Mouse (Mus musculus): ENCODE measurements around the gene Ldlrap1. TPM values are rescaled to one million over a fixed set of nuclear protein-coding genes. Genes with fewer than 3 reads are reported as not detected.
A peak's percentile ranks its signal among the peaks of the same experiment; 100 is the strongest.
"Not testable (repeated sequence)": the region's sequence is repeated elsewhere in the genome, so short reads cannot be mapped to it uniquely, and the experiment has no call there.

The Ldlrap1 gene
- polyA plus RNA-seq, 1 experiment from 2014 or later, result 4.1 TPM

- H3K4me3 ChIP-seq, result no peak overlapping the region
- no peak overlapping the region for H3K9ac ChIP-seq
- no peaks in the 10 kb centered on the region for H3K9me3 ChIP-seq
- WGBS, result 32% methylated on average over 7 of the region's 7 CpGs
- peaks cover 19% of the 10 kb centered on the region for H3K36me3 ChIP-seq
- H3K4me2 ChIP-seq, result no peak overlapping the region
- H3K4me1 ChIP-seq (replicated peaks), result no peaks in the 10 kb centered on the region; the same call in 1 of the 2 replicates
- H3K27ac ChIP-seq, result 0 out of 2 replicates have a peak overlapping the region, but pooled peaks have one; percentile 23
- no peak for ATAC-seq (ENCODE audit: low FRiP score)
- no peaks in the 10 kb centered on the region for H3K27me3 ChIP-seq
These were observed 28.9 kb upstream of the Ldlrap1 start for GRCm38 (mm10) chr4:134796581-134797361.

DNA sequence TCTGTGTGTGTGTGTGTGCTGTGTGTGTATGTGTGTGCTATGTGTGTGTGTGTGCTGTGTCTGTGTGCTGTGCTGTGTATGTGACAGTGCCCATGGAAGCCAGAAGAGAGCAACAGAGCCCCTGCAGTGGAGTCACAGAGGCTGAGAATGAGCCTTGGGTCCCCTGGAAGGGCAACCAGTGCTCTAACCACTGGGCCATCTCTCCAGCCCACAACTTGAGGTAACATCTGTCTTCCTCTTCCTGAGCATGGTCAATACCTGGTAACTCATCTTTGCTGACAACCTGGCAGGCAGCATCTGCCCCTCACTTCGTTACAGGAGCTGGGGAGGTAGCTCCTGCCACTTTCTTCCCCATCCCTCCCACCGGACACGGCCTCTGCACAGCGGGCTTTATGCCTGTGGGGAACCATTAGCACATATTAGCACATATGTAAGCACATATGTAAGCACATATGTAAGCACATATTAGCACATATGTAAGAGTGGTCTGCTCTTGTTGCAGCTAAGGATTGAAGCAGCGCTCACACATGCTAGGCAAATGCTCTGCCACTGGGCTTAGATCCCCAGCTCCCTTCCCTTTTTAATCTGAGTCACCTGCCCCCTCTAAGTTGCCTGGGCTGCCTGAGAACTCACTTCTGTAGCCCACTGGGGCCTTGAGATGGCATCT lies 28.1 kb upstream of the Ldlrap1 start:
- Histone ChIP-seq H3K4me1 (replicated peaks) (no peaks in the 10 kb centered on the region; the same call in 1 of the 2 replicates), H3K27ac (no peak overlapping the region), H3K4me2 (no peak overlapping the region), H3K9me3 (no peaks in the 10 kb centered on the region), H3K9ac (no peak overlapping the region), H3K36me3 (peaks cover 11% of the 10 kb centered on the region), H3K4me3 (no peak overlapping the region), H3K27me3 (no peaks in the 10 kb centered on the region)
- WGBS, result 79% methylated on average over 5 of the region's 5 CpGs
- no peak for ATAC-seq (ENCODE audit: low FRiP score)

GRCm38 (mm10) chr4:134794959-134795358 lies 27.1 kb upstream of the Ldlrap1 start:
- H3K4me2 ChIP-seq; H3K4me3 ChIP-seq; H3K9ac ChIP-seq; H3K4me1 ChIP-seq (replicated peaks); H3K27me3 ChIP-seq; H3K9me3 ChIP-seq; H3K36me3 ChIP-seq; ATAC-seq (ENCODE audit: low FRiP score); H3K27ac ChIP-seq: not testable (repeated sequence)

DNA sequence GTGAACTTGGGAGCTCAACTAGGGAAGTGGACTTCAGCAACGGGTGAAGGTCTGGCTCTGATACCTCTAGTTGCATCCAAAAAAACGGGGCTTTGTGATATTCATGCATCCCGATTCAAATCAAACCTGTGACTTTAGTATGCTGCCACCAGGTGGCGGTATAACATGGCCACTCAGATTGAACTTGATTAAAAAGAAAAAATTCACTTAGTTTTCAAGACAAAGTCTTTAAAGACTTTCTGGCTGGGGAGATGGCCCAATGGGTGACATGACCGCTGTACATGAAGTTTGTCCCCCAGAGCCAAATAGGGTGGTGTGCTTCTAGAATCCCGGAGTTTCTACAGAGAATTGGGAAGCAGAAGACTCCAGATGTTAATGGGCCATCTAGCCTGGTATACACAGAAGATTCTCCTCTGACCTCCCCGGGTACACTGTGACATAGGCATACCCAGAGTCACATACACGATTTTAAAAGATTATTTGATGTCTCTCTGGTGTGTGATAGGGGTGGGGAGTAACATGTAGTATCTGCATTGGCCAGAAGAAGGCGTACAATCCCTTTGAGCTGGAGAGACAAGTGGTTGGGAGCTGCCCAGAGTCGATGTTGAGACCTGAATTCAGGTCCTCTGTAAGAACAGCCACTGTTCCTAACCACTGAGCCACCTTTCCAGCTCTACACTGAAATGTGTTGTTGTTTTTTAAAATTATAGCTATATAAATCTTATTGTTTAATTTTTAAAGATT lies 25.6 kb upstream of the Ldlrap1 start:
- Histone ChIP-seq H3K4me2 (no peak overlapping the region), H3K4me3 (no peak overlapping the region), H3K9me3 (no peaks in the 10 kb centered on the region), H3K36me3 (no peaks in the 10 kb centered on the region), H3K9ac (no peak overlapping the region), H3K4me1 (replicated peaks) (no peaks in the 10 kb centered on the region; the same call in 1 of the 2 replicates), H3K27ac (no peak overlapping the region), H3K27me3 (no peaks in the 10 kb centered on the region)
- 49% methylated on average over 10 of the region's 10 CpGs for WGBS
- no peak for ATAC-seq (ENCODE audit: low FRiP score)

- Histone ChIP-seq H3K4me1 (replicated peaks) (no peaks in the 10 kb centered on the region), H3K27me3 (no peaks in the 10 kb centered on the region), H3K4me2 (no peak overlapping the region), H3K36me3 (no peaks in the 10 kb centered on the region), H3K4me3 (no peak overlapping the region), H3K9me3 (no peaks in the 10 kb centered on the region), H3K9ac (no peak overlapping the region), H3K27ac (no peak overlapping the region)
- WGBS, result 50% methylated on average over 6 of the region's 6 CpGs
- no peak for ATAC-seq (ENCODE audit: low FRiP score)
These were observed 23.9 kb upstream of the Ldlrap1 start for GRCm38 (mm10) chr4:134791731-134792130.

DNA sequence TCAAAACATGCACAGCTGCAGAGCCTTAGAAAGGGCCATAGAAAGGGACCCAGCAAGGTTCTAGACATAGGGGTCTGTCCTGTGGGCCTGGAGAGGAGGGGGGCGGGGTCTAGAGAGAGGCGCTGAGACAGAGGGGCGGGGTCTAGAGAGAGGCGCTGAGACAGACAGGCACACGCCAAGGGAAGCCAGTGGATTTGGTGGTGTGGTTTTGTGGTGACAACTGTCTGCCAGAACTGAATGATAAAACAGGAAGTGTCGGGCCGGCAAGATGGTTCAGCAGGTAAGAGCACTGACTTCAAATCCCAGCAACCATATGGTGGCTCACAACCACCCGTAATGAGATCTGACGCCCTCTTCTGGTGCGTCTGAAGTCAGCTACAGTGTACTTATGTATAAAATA lies 19.1 kb upstream of the Ldlrap1 start:
- no peak overlapping the region for H3K27ac ChIP-seq
- WGBS, result 28% methylated on average over 10 of the region's 10 CpGs
- no peaks in the 10 kb centered on the region for H3K27me3 ChIP-seq
- H3K36me3 ChIP-seq, result no peaks in the 10 kb centered on the region
- H3K4me2 ChIP-seq, result no peak overlapping the region
- H3K4me3 ChIP-seq, result no peak overlapping the region
- ATAC-seq (ENCODE audit: low FRiP score), result no peak
- H3K9me3 ChIP-seq, result no peaks in the 10 kb centered on the region; the same call in 1 of the 2 replicates
- H3K9ac ChIP-seq, result no peak overlapping the region
- H3K4me1 ChIP-seq (replicated peaks), result no peaks in the 10 kb centered on the region

- no peak for ATAC-seq (ENCODE audit: low FRiP score)
- Histone ChIP-seq H3K27me3 (no peaks in the 10 kb centered on the region), H3K27ac (no peak overlapping the region), H3K4me1 (replicated peaks) (0 out of 2 replicates have a peak, but pooled peaks cover 5% of the 10 kb centered on the region), H3K9me3 (no peaks in the 10 kb centered on the region; the same call in 1 of the 2 replicates), H3K4me2 (no peak overlapping the region), H3K36me3 (no peaks in the 10 kb centered on the region), H3K4me3 (no peak overlapping the region), H3K9ac (no peak overlapping the region)
- 52% methylated on average over 5 of the region's 5 CpGs for WGBS
These were observed 16.9 kb upstream of the Ldlrap1 start for GRCm38 (mm10) chr4:134784701-134785100.

DNA sequence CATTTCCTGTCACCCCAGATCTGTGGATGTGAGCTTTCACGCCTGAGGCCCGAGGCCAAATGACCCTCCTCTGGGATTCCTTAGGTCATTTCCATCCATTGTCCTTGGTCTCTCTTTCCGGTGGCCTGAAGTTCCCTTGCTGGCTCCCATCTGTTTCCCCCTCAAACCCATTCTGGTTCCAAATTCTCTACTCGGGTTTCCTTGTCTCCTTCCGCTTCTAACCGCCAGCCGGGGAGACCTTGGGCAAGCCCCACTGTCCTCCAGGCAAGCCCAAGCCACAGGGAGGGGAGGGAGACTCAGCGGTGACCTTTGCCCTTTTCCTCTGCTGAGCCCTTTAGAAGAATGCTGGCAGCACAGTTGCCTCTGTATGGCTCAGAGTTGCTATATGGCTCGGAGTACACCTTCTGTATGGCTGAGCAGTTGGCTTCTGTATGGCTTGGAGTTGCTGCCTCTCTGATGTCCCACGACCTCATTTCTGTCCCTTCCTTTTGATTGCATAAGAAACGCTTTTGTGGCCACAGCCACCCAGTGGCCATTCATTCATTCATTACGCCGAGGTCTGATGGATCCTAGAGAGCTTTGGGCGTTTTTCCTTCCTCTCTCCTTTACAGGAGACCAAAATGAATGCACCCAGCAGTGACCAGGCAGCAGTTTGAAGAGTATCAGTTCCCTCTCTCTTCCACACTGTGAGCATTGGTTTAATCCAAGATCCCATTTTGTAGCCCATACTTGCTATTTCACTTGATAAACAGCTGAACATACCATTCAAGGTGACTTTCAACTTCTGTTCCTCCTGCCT lies 11.5 kb upstream of the Ldlrap1 start:
- Histone ChIP-seq H3K9ac (no peak overlapping the region), H3K4me2 (no peak overlapping the region), H3K4me1 (replicated peaks) (peaks cover 12% of the 10 kb centered on the region; the same call in 1 of the 2 replicates), H3K36me3 (no peaks in the 10 kb centered on the region), H3K9me3 (no peaks in the 10 kb centered on the region), H3K4me3 (no peak overlapping the region), H3K27me3 (no peaks in the 10 kb centered on the region), H3K27ac (no peak overlapping the region)
- 35% methylated on average over 14 of the region's 14 CpGs for WGBS
- no peak for ATAC-seq (ENCODE audit: low FRiP score)

DNA sequence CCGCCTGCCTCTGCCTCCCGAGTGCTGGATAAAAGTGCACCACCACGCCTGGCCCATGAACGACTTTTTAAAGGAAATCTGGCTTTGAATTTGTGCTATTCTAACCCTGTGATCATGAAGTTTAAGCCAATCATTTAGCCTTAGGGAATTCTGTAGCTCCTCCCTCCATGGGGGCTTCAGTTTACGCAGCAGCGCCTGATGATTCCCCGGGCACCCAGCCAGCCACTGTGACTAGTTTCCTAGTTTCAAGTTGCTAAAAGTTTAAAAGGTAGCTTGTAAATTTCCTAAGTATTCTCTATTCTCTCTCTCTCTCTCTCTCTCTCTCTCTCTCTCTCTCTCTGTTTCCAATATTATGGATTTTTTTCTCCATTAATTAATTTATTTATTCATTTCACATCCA lies 8.4 kb upstream of the Ldlrap1 start:
- Histone ChIP-seq H3K36me3 (no peaks in the 10 kb centered on the region), H3K9ac (no peak overlapping the region), H3K4me3 (no peak overlapping the region), H3K4me1 (replicated peaks) (peaks cover 20% of the 10 kb centered on the region), H3K27me3 (0 out of 2 replicates have a peak, but pooled peaks cover 8% of the 10 kb centered on the region), H3K9me3 (no peaks in the 10 kb centered on the region), H3K4me2 (no peak overlapping the region), H3K27ac (no peak overlapping the region)
- no peak for ATAC-seq (ENCODE audit: low FRiP score)
- WGBS, result 78% methylated on average over 7 of the region's 7 CpGs

DNA sequence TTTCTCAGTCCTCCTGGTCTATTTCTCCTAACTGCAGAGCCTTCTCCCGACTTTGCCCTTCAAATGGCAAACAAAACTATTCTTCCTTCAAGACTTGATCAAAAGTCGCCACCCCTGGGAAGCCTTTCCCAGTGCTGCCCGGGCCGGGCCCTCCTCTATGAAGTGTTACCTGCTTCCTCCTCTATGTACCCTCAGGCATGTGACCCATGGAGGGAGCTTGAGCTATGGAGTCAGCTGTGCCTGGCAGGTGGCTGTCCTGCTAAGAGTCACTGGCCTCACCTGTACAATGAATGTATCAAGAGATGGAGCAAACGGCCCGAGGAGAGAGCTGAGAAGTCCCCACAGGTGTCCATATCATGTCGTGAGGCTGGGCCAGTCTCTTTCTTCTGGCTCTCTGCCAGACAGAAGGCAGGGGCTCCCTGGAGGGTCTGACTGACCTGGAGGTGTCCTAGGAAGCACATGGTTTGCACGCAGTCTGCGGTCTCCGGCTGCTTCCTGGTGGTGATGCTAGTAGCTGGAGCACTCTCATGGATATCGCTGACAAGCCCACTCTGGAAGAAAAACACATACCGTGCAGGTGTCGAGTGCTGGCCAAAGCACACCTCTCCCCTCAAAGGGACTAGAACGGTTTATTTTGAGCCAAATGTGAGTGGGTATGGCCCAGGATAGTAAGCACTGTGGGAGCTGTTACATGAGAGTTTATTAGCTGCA lies 7.6 kb upstream of the Ldlrap1 start:
- no peak for ATAC-seq (ENCODE audit: low FRiP score)
- WGBS, result 58% methylated on average over 14 of the region's 14 CpGs
- no peak overlapping the region for H3K9ac ChIP-seq

GRCm38 (mm10) chr4:134774126-134774525 lies 6.3 kb upstream of the Ldlrap1 start:
- Histone ChIP-seq H3K27ac (no peak overlapping the region), H3K9me3 (no peaks in the 10 kb centered on the region), H3K9ac (no peak overlapping the region), H3K27me3 (peaks cover 25% of the 10 kb centered on the region), H3K4me2 (no peak overlapping the region), H3K36me3 (no peaks in the 10 kb centered on the region), H3K4me1 (replicated peaks) (peaks cover 14% of the 10 kb centered on the region), H3K4me3 (no peak overlapping the region)
- WGBS, result 92% methylated on average over 6 of the region's 6 CpGs
- no peak for ATAC-seq (ENCODE audit: low FRiP score)

More for the DNA sequence above, 7.6 kb upstream of the Ldlrap1 start:
- H3K27ac ChIP-seq, result no peak overlapping the region
- no peaks in the 10 kb centered on the region for H3K9me3 ChIP-seq
- no peaks in the 10 kb centered on the region for H3K36me3 ChIP-seq
- no peak overlapping the region for H3K4me2 ChIP-seq
- peaks cover 12% of the 10 kb centered on the region for H3K27me3 ChIP-seq
- peaks cover 20% of the 10 kb centered on the region for H3K4me1 ChIP-seq (replicated peaks)
- H3K4me3 ChIP-seq, result no peak overlapping the region
